Mouse (Mus musculus) liver, postnatal 0 days (tissue): ENCODE data around the gene Cxcr4. TPM values are rescaled to one million over a fixed set of nuclear protein-coding genes. Genes with fewer than 3 reads are reported as not detected.

ENCODE experiments used
- ATAC-seq: fragments of 200-750 bp; cut with Nextera tagmentation; 2 replicates; pipeline ENCODE4 v1.8.0; 2017; ENCODE audit warnings: mild to moderate bottlenecking, moderate library complexity
- DNase-seq: peaks from one replicate; pipeline ENCODE4 v3.0.0-alpha.2; 2016
- H3K27ac ChIP-seq: fragments of 300-500 bp; sonication (generic); 2 replicates; pipeline ENCODE4 v1.5.1; 2014; ENCODE audit warnings: antibody characterized with exemption, moderate library complexity, mild to moderate bottlenecking, low read depth
- H3K27me3 ChIP-seq: fragments of 300-500 bp; sonication (generic); 2 replicates; pipeline ENCODE4 v1.6.1; 2014; ENCODE audit warnings: low read length, control low read depth, mixed read lengths; ENCODE audit not compliant: insufficient read depth
- H3K36me3 ChIP-seq: fragments of 300-500 bp; sonication (generic); replicated peaks from 2 replicates; pipeline ENCODE4 v1.6.1; 2014; ENCODE audit warnings: mild to moderate bottlenecking, control low read depth, low read length, moderate library complexity, mixed read lengths; ENCODE audit not compliant: insufficient read depth
- H3K4me1 ChIP-seq: fragments of 300-500 bp; sonication (generic); 2 replicates; pipeline ENCODE4 v1.6.1; 2014; ENCODE audit warnings: antibody characterized with exemption, mild to moderate bottlenecking, control low read depth; ENCODE audit not compliant: insufficient read depth
- H3K4me2 ChIP-seq: fragments of 300-500 bp; sonication (generic); 2 replicates; pipeline ENCODE4 v1.6.1; 2014; ENCODE audit warnings: low read depth, mild to moderate bottlenecking, low read length, moderate library complexity, mixed read lengths
- H3K4me3 ChIP-seq: fragments of 300-500 bp; sonication (generic); 2 replicates; pipeline ENCODE4 v1.5.1; 2014; ENCODE audit warnings: low read depth, low read length
- H3K9ac ChIP-seq: fragments of 300-500 bp; sonication (generic); replicated peaks from 2 replicates; pipeline ENCODE4 v1.6.1; 2014; ENCODE audit warnings: mild to moderate bottlenecking, moderate library complexity
- H3K9me3 ChIP-seq: fragments of 300-500 bp; sonication (generic); 2 replicates; pipeline ENCODE4 v1.6.1; 2016; ENCODE audit warnings: mild to moderate bottlenecking, control low read depth, low read length, mixed read lengths
- CTCF ChIP-seq: sonication (generic); IDR thresholded peaks from 2 replicates; pipeline ENCODE4 v1.5.1; 2016; ENCODE audit warnings: antibody characterized with exemption, low read depth
- EP300 ChIP-seq: IDR thresholded peaks from 2 replicates; pipeline ENCODE4 v1.6.1; 2016; ENCODE audit warnings: antibody characterized with exemption, low read depth, mild to moderate bottlenecking
- WGBS: fragments of 180-500 bp; shearing (Covaris S2); extraction: QIAGEN DNeasy Blood & Tissue Kit; methylation state at CpG from one replicate; pipeline ENCODE4 v1.1.7; 2014; ENCODE audit not compliant: insufficient replicate concordance; 5-methylcytosine and 5-hydroxymethylcytosine counted together
- polyA plus RNA-seq: library from polyadenylated mRNA; unstranded; fragments of >200 nt; fragmentation: Nextera tagmentation; extraction: Ambion mirVana; gene quantifications from 2 replicates; pipeline ENCODE4 v1.2.1, GENCODE M21; 2015

Gene Cxcr4
- polyA plus RNA-seq: 4.3 and 5.5 TPM in 2 replicates

- peak within 1 kb of the TSS; percentile 72 for H3K4me2 ChIP-seq
- H3K36me3 ChIP-seq: peaks cover 13% of the 10 kb centered on the region
- DNase-seq (peak; percentile 91), ATAC-seq (peak; percentile 74)
- TF ChIP-seq EP300: no peak; the same call in 1 of the 2 replicates
- peak; percentile 79 for TF ChIP-seq CTCF
- H3K4me1 ChIP-seq: peaks cover 19% of the 10 kb centered on the region
- H3K9ac ChIP-seq: peak within 1 kb of the TSS; percentile 73
- WGBS: 1% methylated on average over 27 of the region's 27 CpGs
- peak within 1 kb of the TSS; percentile 63 for H3K4me3 ChIP-seq
- H3K27me3 ChIP-seq: peaks cover 52% of the 10 kb centered on the region
- H3K9me3 ChIP-seq: no peaks in the 10 kb centered on the region
- peak within 1 kb of the TSS; percentile 84 for H3K27ac ChIP-seq
Measured at GRCm38 (mm10) chr1:128592211-128592741, at the start of gene Cxcr4. Gene Cxcr4 (minus strand): TSS chr1:128592293.

- Histone ChIP-seq H3K27ac (no peak overlapping the region), H3K27me3 (no peaks in the 10 kb centered on the region), H3K4me3 (no peak overlapping the region), H3K9me3 (no peaks in the 10 kb centered on the region), H3K4me2 (no peak overlapping the region), H3K36me3 (no peaks in the 10 kb centered on the region), H3K4me1 (no peaks in the 10 kb centered on the region; the same call in 1 of the 2 replicates), H3K9ac (no peak overlapping the region)
- WGBS: 65% methylated on average over 4 of the region's 4 CpGs
- ATAC-seq (no peak), DNase-seq (no peak)
- TF ChIP-seq CTCF (no peak), EP300 (no peak)
Measured at GRCm38 (mm10) chr1:128639707-128640107, 47.6 kb upstream of the Cxcr4 start.

GRCm38 (mm10) chr1:128637230-128637740 is 45.2 kb upstream of the Cxcr4 start:
- no peak overlapping the region for H3K27ac ChIP-seq
- no peak overlapping the region for H3K9ac ChIP-seq
- no peaks in the 10 kb centered on the region for H3K27me3 ChIP-seq
- no peaks in the 10 kb centered on the region for H3K4me1 ChIP-seq
- no peak for TF ChIP-seq CTCF
- TF ChIP-seq EP300: no peak
- DNase-seq: no peak
- no peak overlapping the region for H3K4me2 ChIP-seq
- 77% methylated on average over 7 of the region's 7 CpGs for WGBS
- no peaks in the 10 kb centered on the region for H3K9me3 ChIP-seq
- H3K4me3 ChIP-seq: no peak overlapping the region
- no peaks in the 10 kb centered on the region for H3K36me3 ChIP-seq
- ATAC-seq: no peak

GRCm38 (mm10) chr1:128636258-128637229 is 44.5 kb upstream of the Cxcr4 start:
- WGBS: 83% methylated on average over 10 of the region's 10 CpGs
- H3K27me3 ChIP-seq: no peaks in the 10 kb centered on the region
- DNase-seq (no peak), ATAC-seq (no peak)
- no peak overlapping the region for H3K4me3 ChIP-seq
- H3K9me3 ChIP-seq: no peaks in the 10 kb centered on the region
- H3K4me1 ChIP-seq: no peaks in the 10 kb centered on the region
- TF ChIP-seq EP300 (no peak), CTCF (no peak)
- no peak overlapping the region for H3K27ac ChIP-seq
- no peak overlapping the region for H3K4me2 ChIP-seq
- no peaks in the 10 kb centered on the region for H3K36me3 ChIP-seq
- H3K9ac ChIP-seq: no peak overlapping the region

- TF ChIP-seq EP300: no peak
- TF ChIP-seq CTCF: no peak
- Histone ChIP-seq H3K9me3 (no peaks in the 10 kb centered on the region), H3K9ac (no peak overlapping the region), H3K4me1 (no peaks in the 10 kb centered on the region), H3K4me3 (no peak overlapping the region), H3K36me3 (no peaks in the 10 kb centered on the region), H3K4me2 (no peak overlapping the region), H3K27ac (no peak overlapping the region), H3K27me3 (no peaks in the 10 kb centered on the region)
- ATAC-seq (no peak), DNase-seq (no peak)
- 67% methylated on average over 6 of the region's 6 CpGs for WGBS
Measured at GRCm38 (mm10) chr1:128633711-128634379, 41.8 kb upstream of the Cxcr4 start.

- Histone ChIP-seq H3K27me3 (no peaks in the 10 kb centered on the region), H3K36me3 (no peaks in the 10 kb centered on the region), H3K4me3 (no peak overlapping the region), H3K27ac (no peak overlapping the region), H3K4me1 (no peaks in the 10 kb centered on the region), H3K9ac (no peak overlapping the region), H3K9me3 (no peaks in the 10 kb centered on the region), H3K4me2 (no peak overlapping the region)
- no peak for ATAC-seq
- TF ChIP-seq CTCF: no peak
- TF ChIP-seq EP300: no peak
- no peak for DNase-seq
- 54% methylated on average over 6 of the region's 6 CpGs for WGBS
Measured at GRCm38 (mm10) chr1:128632522-128632921, 40.4 kb upstream of the Cxcr4 start.
